Mouse (Mus musculus) WW6 (cell line): Measurements from ENCODE around the gene Vmn2r3.
A peak's percentile ranks its signal among the peaks of the same experiment; 100 is the strongest.
"Not testable (repeated sequence)": the region's sequence is repeated elsewhere in the genome, so short reads cannot be mapped to it uniquely, and the experiment has no call there.

Experiments
- DNase-seq: peaks from one replicate; pipeline ENCODE4 v3.0.0-alpha.2; 2013; ENCODE audit warnings: low read depth, low spot score

Vmn2r3 gene

GRCm38 (mm10) chr3:64289609-64290008, at the start of gene Vmn2r3:
Gene Vmn2r3 (minus strand): TSS chr3:64289709.
- DNase-seq: no peak

- DNase-seq: no peak
These were observed 43.0 kb upstream of the Vmn2r3 start for GRCm38 (mm10) chr3:64332548-64332947.

- peak; percentile 34 for DNase-seq
These were observed 32.3 kb upstream of the Vmn2r3 start for GRCm38 (mm10) chr3:64321824-64322223.

- no peak for DNase-seq
These were observed 17.3 kb upstream of the Vmn2r3 start for GRCm38 (mm10) chr3:64306799-64307198.

- DNase-seq: peak; percentile 20
These were observed 23.8 kb downstream of the Vmn2r3 start for GRCm38 (mm10) chr3:64265762-64266112.

GRCm38 (mm10) chr3:64265056-64265761, 24.3 kb downstream of the Vmn2r3 start:
- peak; percentile 28 for DNase-seq

- DNase-seq: no peak
These were observed 29.9 kb downstream of the Vmn2r3 start for GRCm38 (mm10) chr3:64259582-64259981.

GRCm38 (mm10) chr3:64251646-64252045, 37.9 kb downstream of the Vmn2r3 start:
- no peak for DNase-seq

- not testable (repeated sequence) for DNase-seq
These were observed 39.0 kb downstream of the Vmn2r3 start for GRCm38 (mm10) chr3:64250461-64250860.

- DNase-seq: not testable (repeated sequence)
These were observed 54.0 kb downstream of the Vmn2r3 start for GRCm38 (mm10) chr3:64235459-64235858.

GRCm38 (mm10) chr3:64233655-64234054, 55.9 kb downstream of the Vmn2r3 start:
- DNase-seq: not testable (repeated sequence)

GRCm38 (mm10) chr3:64227243-64227642, 62.3 kb downstream of the Vmn2r3 start:
- DNase-seq: no peak
